Mouse (Mus musculus) CD4-positive, CD25-positive, alpha-beta regulatory T cell, adult 4 months (primary cell): ENCODE data around the gene Arid3b. TPM values are rescaled to one million over a fixed set of nuclear protein-coding genes. Genes with fewer than 3 reads are reported as not detected.
A peak's percentile ranks its signal among the peaks of the same experiment; 100 is the strongest.

Source experiments
- ATAC-seq: one replicate; pipeline ENCODE4 v1.8.0; 2017
- polyA plus RNA-seq, 2 experiments: library from polyadenylated mRNA; unstranded; fragments of 100-300 nt; shearing (Covaris generic); gene quantifications; one replicate each; pipeline ENCODE4 v1.2.1; 2017

Gene Arid3b
- polyA plus RNA-seq, 2 experiments from 2014 or later: 25.2 to 35.4 TPM

- ATAC-seq: no peak
Observed at GRCm38 (mm10) chr9:57775026-57775425, 61.6 kb downstream of the Arid3b start.

- peak; percentile 49 for ATAC-seq
Observed at GRCm38 (mm10) chr9:57774168-57774567, 62.4 kb downstream of the Arid3b start.

GRCm38 (mm10) chr9:57773754-57774153 is 62.8 kb downstream of the Arid3b start:
- ATAC-seq: no peak

GRCm38 (mm10) chr9:57770836-57771235 is 65.8 kb downstream of the Arid3b start:
- no peak for ATAC-seq

- no peak for ATAC-seq
Observed at GRCm38 (mm10) chr9:57770214-57770613, 66.4 kb downstream of the Arid3b start.

GRCm38 (mm10) chr9:57769539-57770069 is 67.0 kb downstream of the Arid3b start:
- no peak for ATAC-seq

GRCm38 (mm10) chr9:57767231-57767630 is 69.4 kb downstream of the Arid3b start:
- no peak for ATAC-seq

- no peak for ATAC-seq
Observed at GRCm38 (mm10) chr9:57766431-57766830, 70.2 kb downstream of the Arid3b start.

- ATAC-seq: peak; percentile 57
Observed at GRCm38 (mm10) chr9:57765364-57766351, 70.9 kb downstream of the Arid3b start, which contains the start of gene Clk3. Gene Clk3, minus strand, starts transcription at chr9:57765860.

GRCm38 (mm10) chr9:57764974-57765363 is 71.6 kb downstream of the Arid3b start:
- peak; percentile 78 for ATAC-seq

- peak; percentile 13 for ATAC-seq
Observed at GRCm38 (mm10) chr9:57764147-57764973, 72.2 kb downstream of the Arid3b start.

- ATAC-seq: no peak
Observed at GRCm38 (mm10) chr9:57762563-57762991, 74.0 kb downstream of the Arid3b start.

- ATAC-seq: no peak
Observed at GRCm38 (mm10) chr9:57761563-57762551, 74.7 kb downstream of the Arid3b start.

GRCm38 (mm10) chr9:57760416-57761146 is 76.0 kb downstream of the Arid3b start:
- ATAC-seq: no peak

- ATAC-seq: peak; percentile 67
Observed at GRCm38 (mm10) chr9:57759289-57759688, 77.3 kb downstream of the Arid3b start.

- no peak for ATAC-seq
Observed at GRCm38 (mm10) chr9:57758528-57758927, 78.1 kb downstream of the Arid3b start.

GRCm38 (mm10) chr9:57757578-57757977 is 79.0 kb downstream of the Arid3b start:
- ATAC-seq: no peak

GRCm38 (mm10) chr9:57750901-57751300 is 85.7 kb downstream of the Arid3b start:
- ATAC-seq: no peak

GRCm38 (mm10) chr9:57748831-57749230 is 87.8 kb downstream of the Arid3b start:
- ATAC-seq: no peak

GRCm38 (mm10) chr9:57748137-57748536 is 88.5 kb downstream of the Arid3b start:
- no peak for ATAC-seq

- ATAC-seq: no peak
Observed at GRCm38 (mm10) chr9:57747067-57747466, 89.5 kb downstream of the Arid3b start.
